Mouse (Mus musculus) spleen, embryonic (tissue): ENCODE results near the gene Sash1.
"Not testable (repeated sequence)": the region's sequence is repeated elsewhere in the genome, so short reads cannot be mapped to it uniquely, and the experiment has no call there.

Experiments used
- CTCF ChIA-PET: fragments of 350-600 bp; sonication (Branson Sonifier 250); formaldehyde crosslinking; loops from one replicate; lab custom pipeline; 2022; lab: Charles Lee

Gene Sash1

GRCm38 (mm10) chr10:8760598-8760997 is 125.3 kb downstream of the Sash1 start:
- CTCF ChIA-PET = no interaction called here

GRCm38 (mm10) chr10:8759228-8759627 is 126.6 kb downstream of the Sash1 start:
- CTCF ChIA-PET = no interaction called here

GRCm38 (mm10) chr10:8757429-8757931 is 128.4 kb downstream of the Sash1 start:
- CTCF ChIA-PET = no interaction called here

- CTCF ChIA-PET = interaction anchor here (0.7 kb wide), 1 partner anchor 784 kb away, joined by 3 read pairs; no protein-coding TSS in a partner anchor
Measured at GRCm38 (mm10) chr10:8756604-8757354, 129.1 kb downstream of the Sash1 start.

- CTCF ChIA-PET = interaction anchor here (0.6 kb wide), 1 partner anchor 1848 kb away, joined by 8 read pairs; no protein-coding TSS in a partner anchor
Measured at GRCm38 (mm10) chr10:8753377-8753776, 132.5 kb downstream of the Sash1 start.

GRCm38 (mm10) chr10:8752436-8752835 is 133.4 kb downstream of the Sash1 start:
- CTCF ChIA-PET = no interaction called here

- CTCF ChIA-PET = no interaction called here
Measured at GRCm38 (mm10) chr10:8749537-8749936, 136.3 kb downstream of the Sash1 start.

- CTCF ChIA-PET = no interaction called here
Measured at GRCm38 (mm10) chr10:8747450-8748212, 138.2 kb downstream of the Sash1 start.

- CTCF ChIA-PET = no interaction called here
Measured at GRCm38 (mm10) chr10:8746082-8746696, 139.7 kb downstream of the Sash1 start.

GRCm38 (mm10) chr10:8742872-8743271 is 143.0 kb downstream of the Sash1 start:
- CTCF ChIA-PET = interaction anchor here (0.6 kb wide), 1 partner anchor 9 kb away, joined by 3 read pairs; no protein-coding TSS in a partner anchor

- CTCF ChIA-PET = no interaction called here
Measured at GRCm38 (mm10) chr10:8741505-8741904, 144.4 kb downstream of the Sash1 start.

- CTCF ChIA-PET = no interaction called here
Measured at GRCm38 (mm10) chr10:8740797-8741196, 145.1 kb downstream of the Sash1 start.

GRCm38 (mm10) chr10:8729387-8730337 is 156.2 kb downstream of the Sash1 start:
- CTCF ChIA-PET = no interaction called here

GRCm38 (mm10) chr10:8719345-8719744 is 166.5 kb downstream of the Sash1 start:
- CTCF ChIA-PET = no interaction called here

GRCm38 (mm10) chr10:8718831-8719230 is 167.0 kb downstream of the Sash1 start:
- CTCF ChIA-PET = no interaction called here

- CTCF ChIA-PET = interaction anchor here (0.7 kb wide), 2 partner anchors 66 to 87 kb away, joined by 3 to 4 read pairs; no protein-coding TSS in a partner anchor
Measured at GRCm38 (mm10) chr10:8717171-8717570, 168.7 kb downstream of the Sash1 start.

GRCm38 (mm10) chr10:8715679-8716284 is 170.1 kb downstream of the Sash1 start:
- CTCF ChIA-PET = interaction anchor here (0.7 kb wide), 2 partner anchors 177 to 180 kb away, joined by 3 to 6 read pairs; no protein-coding TSS in a partner anchor

GRCm38 (mm10) chr10:8696636-8697035 is 189.2 kb downstream of the Sash1 start:
- CTCF ChIA-PET = not testable (repeated sequence)

- CTCF ChIA-PET = no interaction called here
Measured at GRCm38 (mm10) chr10:8693996-8694500, 191.8 kb downstream of the Sash1 start.

- CTCF ChIA-PET = no interaction called here
Measured at GRCm38 (mm10) chr10:8693561-8693960, 192.3 kb downstream of the Sash1 start.
